Mouse (Mus musculus): Measurements from ENCODE around the gene Rpsa.
"Not testable (repeated sequence)": the region's sequence is repeated elsewhere in the genome, so short reads cannot be mapped to it uniquely, and the experiment has no call there.

Gene Rpsa

GRCm38 (mm10) chr9:120127538-120128251 lies at the start of gene Rpsa:
Rpsa (plus strand) TSS chr9:120127689.
- peak; percentile 98 for DNase-seq

- no peak for DNase-seq
Observed at GRCm38 (mm10) chr9:120078241-120078640, 49.2 kb upstream of the Rpsa start.

DNA sequence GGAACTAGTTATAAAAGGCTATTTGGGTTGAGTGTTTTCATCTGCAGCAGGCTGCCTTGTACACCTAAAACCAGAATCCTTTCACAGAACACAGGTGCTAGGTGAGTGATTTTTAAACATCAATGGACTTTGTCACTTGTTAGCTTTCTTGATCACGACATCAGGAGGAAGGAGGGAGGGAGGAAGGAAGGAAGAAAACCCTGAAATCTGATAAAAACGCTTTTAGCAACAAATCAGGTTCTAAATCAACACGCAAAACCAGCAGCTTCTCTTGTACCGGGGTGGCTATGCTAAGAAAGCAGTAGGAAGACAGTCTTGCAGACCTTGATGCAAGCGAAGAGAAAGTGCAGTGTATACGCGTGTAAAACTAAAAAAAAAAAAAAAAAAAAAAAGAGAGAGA lies 47.6 kb upstream of the Rpsa start:
- DNase-seq = no peak

DNA sequence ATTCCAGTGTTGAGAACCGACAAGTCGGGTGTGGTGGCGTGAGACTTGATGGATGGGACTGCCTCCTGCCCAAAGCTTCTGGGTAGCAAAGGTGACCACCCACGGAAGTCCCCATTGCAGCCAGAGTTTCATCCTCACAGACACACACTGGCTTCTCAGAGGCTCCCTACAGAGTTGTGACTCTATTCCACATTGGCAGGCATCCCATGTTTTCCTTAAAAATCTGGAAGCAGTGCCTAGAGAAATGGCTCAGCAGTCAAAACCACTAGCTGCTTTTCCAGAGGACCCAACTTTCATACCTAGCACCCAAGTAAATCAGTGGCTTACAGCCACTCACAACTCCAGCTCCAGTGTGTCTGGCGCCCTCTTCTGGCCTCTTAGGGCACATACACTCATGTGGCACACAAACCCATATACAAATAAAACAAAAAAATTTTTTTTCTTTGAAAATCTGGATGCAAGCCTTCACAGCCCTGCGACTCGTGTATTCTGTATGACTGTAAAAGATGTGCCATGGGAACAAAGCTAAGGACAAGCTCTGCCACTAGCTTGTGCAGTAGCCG lies 46.9 kb upstream of the Rpsa start:
- no peak for DNase-seq

DNA sequence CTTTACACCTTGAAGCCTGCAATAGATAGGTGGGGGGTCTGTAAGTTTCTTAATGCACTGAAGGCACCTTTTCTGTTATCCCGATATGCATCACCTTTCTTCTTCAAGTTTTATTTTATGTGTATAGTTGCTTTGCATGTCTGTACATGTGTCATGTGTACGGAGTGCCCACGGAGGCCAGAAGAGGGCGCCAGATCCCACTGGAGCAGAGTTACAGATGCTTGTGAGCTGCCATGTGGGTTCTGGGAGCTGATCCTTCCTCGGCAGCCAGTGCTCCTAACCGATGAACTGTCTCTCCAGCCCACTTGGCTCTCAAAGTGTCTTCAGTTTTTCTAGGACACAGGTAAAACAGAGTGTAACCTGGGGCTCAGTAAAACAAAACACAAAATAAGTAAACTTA lies 46.2 kb upstream of the Rpsa start:
- no peak for DNase-seq

GRCm38 (mm10) chr9:120081967-120082366 lies 45.5 kb upstream of the Rpsa start:
- no peak for DNase-seq

DNA sequence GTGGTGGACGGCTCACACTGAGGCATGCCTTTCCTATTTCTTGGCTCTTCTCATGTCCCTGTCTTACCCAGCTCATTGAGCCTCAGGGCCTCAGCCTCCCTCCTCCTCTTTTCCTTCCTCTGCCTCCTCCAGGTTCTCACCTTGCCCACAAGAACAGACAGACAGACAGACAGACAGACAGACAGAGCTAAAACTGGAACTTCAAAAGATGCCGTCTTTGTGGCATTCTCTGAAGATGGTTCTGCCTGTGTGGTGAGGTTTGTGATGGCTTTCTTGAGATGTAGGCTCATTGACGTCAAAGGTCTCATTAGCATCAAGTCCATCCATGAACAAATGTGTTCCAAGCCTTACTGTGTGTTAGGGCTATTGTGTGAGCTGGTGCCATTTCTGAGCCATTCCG lies 44.8 kb upstream of the Rpsa start:
- DNase-seq = no peak

GRCm38 (mm10) chr9:120083158-120083894 lies 44.2 kb upstream of the Rpsa start:
- DNase-seq = no peak

DNA sequence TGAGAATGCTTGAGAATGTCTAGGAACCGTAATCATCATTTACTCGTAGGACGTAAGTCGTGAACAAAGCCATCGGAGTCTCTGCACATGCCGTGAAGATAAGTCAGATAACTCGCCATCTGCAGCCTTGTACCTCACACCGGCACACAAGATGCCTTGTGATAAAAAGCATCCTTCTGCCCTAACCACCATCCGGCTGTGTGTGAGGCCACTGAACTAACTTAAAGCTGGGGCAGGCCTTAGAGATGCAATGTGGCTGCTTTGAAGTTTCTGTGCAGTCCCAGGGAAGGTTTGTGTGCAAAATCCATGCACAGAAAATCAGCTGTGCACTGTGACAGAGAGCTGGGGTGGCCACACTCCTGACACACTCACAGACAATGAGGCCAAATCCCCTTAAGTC lies 43.1 kb upstream of the Rpsa start:
- no peak for DNase-seq

DNA sequence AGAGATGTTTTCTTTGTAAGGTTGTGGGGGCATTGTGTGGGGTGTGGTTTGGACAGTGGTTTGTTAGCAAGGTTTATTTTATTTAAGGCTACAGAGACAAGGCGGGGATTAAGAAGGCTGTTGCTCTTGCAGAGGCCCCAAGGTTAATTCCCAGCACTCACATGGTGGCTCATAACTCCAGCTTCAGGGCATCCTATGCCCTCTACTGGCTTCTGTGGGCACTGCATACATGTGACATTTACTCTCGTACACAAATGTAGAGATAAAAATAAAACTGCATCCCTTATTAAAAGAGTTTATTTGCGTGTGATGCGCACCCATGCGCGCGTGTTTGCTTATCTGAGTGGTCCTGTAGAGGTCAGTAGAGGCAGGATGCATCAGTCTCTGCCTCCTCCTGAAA lies 38.4 kb upstream of the Rpsa start:
- no peak for DNase-seq

GRCm38 (mm10) chr9:120091086-120091485 lies 36.4 kb upstream of the Rpsa start:
- DNase-seq = no peak

DNA sequence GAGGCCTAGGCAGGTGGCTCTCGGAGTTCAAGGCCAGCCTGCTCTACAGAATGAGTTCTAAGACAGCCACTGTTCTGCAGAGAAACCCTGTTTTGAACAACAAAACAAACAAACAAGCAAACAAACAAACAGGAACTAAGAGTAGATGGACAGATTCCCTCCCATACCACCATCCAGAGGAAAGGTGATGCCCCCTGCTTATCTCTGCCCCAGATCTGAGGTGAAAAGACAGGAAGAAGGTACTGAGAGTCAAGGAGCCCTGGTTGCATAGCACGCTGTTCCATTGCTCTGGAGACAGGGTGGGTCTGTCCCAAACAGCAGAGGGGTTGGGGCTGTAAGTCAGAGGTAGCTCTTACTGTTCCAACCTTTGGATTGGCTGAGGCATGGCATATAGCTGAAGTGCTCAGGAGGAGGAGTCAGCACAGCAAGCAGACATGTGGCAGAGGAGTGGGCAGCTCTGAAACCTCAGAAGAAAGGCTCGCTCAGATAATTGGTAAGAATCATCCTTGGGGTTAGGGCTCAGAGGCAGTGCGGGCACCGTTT lies 35.7 kb upstream of the Rpsa start, which contains the start of gene Ccr8:
TSS of gene Ccr8 (plus strand) at position 419 of the 543 bp plus-strand sequence.
- DNase-seq = no peak

- DNase-seq = no peak
Observed at GRCm38 (mm10) chr9:120093701-120094100, 33.8 kb upstream of the Rpsa start.

DNA sequence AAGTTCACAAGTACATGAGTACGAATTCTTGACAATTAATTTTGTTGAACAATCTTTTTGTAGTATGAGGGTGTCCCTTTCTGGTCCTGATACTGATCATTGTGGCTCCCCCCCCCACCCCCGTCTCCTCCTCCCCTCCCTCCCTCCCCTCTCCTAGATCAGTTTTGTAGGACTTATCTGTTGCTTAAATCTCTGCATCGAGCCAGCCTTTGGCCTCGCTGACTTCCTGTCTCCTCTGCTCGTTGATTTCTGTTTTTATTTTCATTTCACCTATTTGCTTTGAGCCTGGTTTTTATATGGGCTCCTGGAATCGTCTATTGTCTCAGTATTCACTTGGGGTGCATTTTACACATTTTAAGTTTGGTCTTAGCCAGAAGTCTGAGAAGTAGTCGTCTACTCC lies 31.6 kb upstream of the Rpsa start:
- no peak for DNase-seq

DNA sequence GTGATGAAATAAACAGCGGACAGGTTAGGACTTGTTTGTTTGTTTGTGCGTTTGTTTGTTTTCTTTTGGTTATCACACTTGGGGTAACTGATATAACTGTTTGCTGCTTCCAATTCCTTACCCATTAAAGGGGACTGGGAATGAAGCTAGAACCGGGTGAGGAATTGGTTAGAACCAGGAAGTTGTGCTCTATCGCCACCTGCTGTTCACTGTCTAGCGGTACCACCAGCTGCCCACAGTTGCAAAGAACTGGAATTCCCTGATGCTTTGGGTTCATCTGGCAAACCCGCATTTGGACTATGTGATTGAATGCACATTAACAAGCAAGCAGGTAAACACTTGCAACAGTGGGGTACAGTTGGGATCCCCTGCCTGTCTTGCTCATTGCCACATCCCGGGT lies 28.8 kb upstream of the Rpsa start:
- peak; percentile 83 for DNase-seq

GRCm38 (mm10) chr9:120099304-120099703 lies 28.2 kb upstream of the Rpsa start:
- DNase-seq = no peak

DNA sequence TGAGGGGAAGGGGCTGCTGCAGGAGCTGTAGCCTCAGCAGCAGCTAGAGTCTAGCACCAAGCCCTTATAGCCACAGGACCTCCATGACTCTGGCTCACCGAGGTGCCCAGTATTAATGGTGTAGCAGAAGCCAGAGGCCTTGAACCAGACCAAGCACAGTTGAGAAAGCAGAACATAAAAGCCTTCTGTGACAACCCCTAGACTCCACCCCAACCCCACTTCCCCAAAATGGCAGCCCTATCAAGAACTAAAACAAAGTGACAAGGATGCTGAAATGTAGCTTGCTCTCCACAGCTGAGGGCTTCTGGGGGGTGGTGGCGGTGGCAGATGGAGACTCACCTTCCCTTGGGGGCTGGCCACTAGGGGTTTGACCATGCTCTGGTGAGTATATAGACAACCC lies 26.3 kb upstream of the Rpsa start:
- no peak for DNase-seq

DNA sequence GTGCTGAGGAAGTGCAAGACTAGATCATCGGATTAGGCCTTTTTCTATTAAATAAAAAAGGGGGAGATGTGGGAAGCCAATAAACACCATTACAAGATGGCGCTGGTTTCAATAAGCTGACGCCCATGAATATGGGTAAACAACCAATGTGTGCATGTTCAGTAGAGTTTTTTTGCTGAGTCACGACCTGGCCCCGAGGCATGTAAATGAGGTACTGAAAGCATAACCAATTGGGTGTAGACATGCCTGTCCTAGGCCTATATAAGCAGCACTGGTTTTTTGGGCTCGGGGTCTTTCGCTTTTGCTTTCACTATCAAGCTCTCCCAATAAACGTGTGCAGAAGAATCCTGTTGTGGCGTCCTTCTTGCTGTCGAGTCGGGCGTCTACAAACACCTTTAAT lies 18.5 kb upstream of the Rpsa start:
- DNase-seq = not testable (repeated sequence)

GRCm38 (mm10) chr9:120110211-120111018 lies 17.1 kb upstream of the Rpsa start, which contains the start of gene Slc25a38:
Slc25a38 (plus strand) TSS chr9:120110374.
- peak; percentile 98 for DNase-seq

DNA sequence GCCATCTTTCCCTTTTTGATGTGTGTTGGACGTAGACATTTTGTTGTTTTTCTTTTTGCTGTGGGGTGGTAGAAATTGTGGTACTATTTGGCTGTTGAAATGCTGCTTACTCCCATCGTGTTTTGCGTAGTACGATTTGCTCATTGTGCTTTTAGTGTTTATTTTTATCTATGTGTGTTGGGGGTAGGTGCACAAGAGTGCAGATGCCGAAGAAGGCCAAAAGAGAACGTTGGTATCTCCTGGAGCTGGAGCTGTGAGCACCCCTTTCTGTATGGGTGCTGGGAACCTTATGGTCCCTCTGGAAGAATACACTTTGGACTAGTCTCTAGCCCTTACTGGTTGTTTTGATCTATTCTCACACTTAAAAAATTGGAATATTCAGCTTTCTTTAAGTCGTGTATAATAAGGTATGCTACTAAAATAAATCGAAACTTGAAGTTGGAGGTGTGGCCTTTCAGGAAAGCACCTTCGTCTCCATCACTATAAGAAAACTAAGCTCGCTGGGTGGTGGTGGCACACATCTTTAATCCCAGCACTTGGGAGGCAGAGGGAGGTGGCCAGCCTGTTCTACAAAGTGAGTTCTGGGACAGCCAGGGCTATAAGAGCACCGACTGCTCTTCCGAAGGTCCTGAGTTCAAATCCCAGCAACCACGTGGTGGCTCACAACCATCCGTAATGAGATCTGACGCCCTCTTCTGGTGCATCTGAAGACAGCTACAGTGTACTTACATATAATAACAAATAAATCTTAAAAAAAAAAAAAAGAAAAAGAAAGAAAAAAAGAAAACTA lies 16.1 kb upstream of the Rpsa start:
- DNase-seq = no peak

- no peak for DNase-seq
Observed at GRCm38 (mm10) chr9:120112472-120112871, 15.0 kb upstream of the Rpsa start.

- no peak for DNase-seq
Observed at GRCm38 (mm10) chr9:120113456-120113855, 14.0 kb upstream of the Rpsa start.

Measured in kidney, postnatal 10 days (tissue).